Comparison of ENCODE assay signal across 9 mouse cellular contexts in the genomic region with DNA sequence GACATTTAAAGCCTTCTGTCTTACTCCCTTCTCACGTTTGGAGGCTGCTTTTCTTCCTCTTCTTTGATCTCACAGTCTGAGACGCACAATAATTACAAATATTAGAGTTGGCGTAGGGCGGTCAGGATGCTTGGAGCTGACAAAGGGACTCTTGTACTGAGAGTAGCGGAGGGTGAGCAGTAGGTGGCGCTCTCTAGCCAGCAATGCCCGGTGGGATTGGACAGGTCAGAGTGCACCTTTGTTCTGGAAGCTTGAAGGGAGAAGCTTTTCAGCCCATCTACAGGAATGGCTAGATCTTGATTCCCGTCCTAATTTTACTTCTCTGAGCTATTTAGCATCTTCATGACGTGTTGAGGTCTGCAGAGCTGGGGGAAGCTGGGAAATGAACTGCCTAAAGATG.
DNase-seq lines count a peak whose midpoint lies in the region; ATAC-seq lines count a peak whose summit lies in the region.
"Had no signal": no experiment of that assay in that cellular context is flagged by ENCODE, and none has a peak within 500 bp of the region (broad histone marks: within the 10 kb centered on the region; RNA-seq: fewer than 3 reads in every experiment).

No protein-coding gene starts in this region.

- no peak overlapping the region for H3K4me3 ChIP-seq in hindbrain, embryonic 15.5 days
- H3K4me3 ChIP-seq: liver, embryonic 15.5 days had no signal

- no peak overlapping the region; the same call in 1 of the 2 replicates for H3K27ac ChIP-seq in hindbrain, embryonic 15.5 days (replicated peaks)
- H3K27ac ChIP-seq: liver, embryonic 15.5 days had no signal

- H3K4me1 ChIP-seq in hindbrain, embryonic 15.5 days (replicated peaks) = 0 out of 2 replicates have a peak, but pooled peaks cover 6% of the 10 kb centered on the region
- H3K4me1 ChIP-seq: liver, embryonic 15.5 days had no signal

- H3K9me3 ChIP-seq in hindbrain, embryonic 15.5 days = no peaks in the 10 kb centered on the region

- DNase-seq in NIH3T3 (ENCODE audit: low read depth) = peak; percentile 75
- DNase-seq in cerebellum, adult 9-10 months = peak; percentile 63
- peak; percentile 64 to 76 for DNase-seq in frontal cortex, postnatal 14 days (ENCODE audit: low spot score in 2 of 2)
- peak; percentile 58 for DNase-seq in left cerebral cortex, adult 11 months (ENCODE audit: low spot score)
- peak; percentile 77 to 85 for DNase-seq in right cerebral cortex, postnatal 10 days (ENCODE audit: low spot score in 2 of 2)
- DNase-seq in urinary bladder, postnatal 10 days (ENCODE audit: low spot score) = peak; percentile 42

- no peaks in the 10 kb centered on the region for H3K27me3 ChIP-seq in hindbrain, embryonic 15.5 days

- no peak overlapping the region for H3K4me2 ChIP-seq in hindbrain, embryonic 15.5 days
- H3K4me2 ChIP-seq: liver, embryonic 15.5 days had no signal

- no peak overlapping the region for H3K9ac ChIP-seq in hindbrain, embryonic 15.5 days
- H3K9ac ChIP-seq: liver, embryonic 15.5 days had no signal

- WGBS in hindbrain, embryonic 15.5 days = 5% methylated on average over 9 of the region's 9 CpGs

- H3K36me3 ChIP-seq in hindbrain, embryonic 15.5 days = no peaks in the 10 kb centered on the region
- H3K36me3 ChIP-seq: liver, embryonic 15.5 days had no signal

- ATAC-seq in hindbrain, embryonic 15.5 days (ENCODE audit: low FRiP score, low read depth) = peak; percentile 93
- peak; percentile 95 for ATAC-seq in megakaryocyte progenitor cell, adult 5-6 weeks (replicated peaks; ENCODE audit: poor library complexity)
